Mouse (Mus musculus): ENCODE data around the gene Phf5a.

- TF ChIP-seq CTCF (IDR thresholded peaks at IDR 0.05; ENCODE audit: low read depth, low read length) (no peak), POLR2AphosphoS5 (IDR thresholded peaks at IDR 0.05; ENCODE audit: insufficient replicate concordance, low read depth, low read length) (no peak), GATA1 (IDR thresholded peaks at IDR 0.05; ENCODE audit: borderline replicate concordance, low read length) (no peak), TAL1 (conservative IDR thresholded peaks at IDR 0.05; ENCODE audit: low read depth, low read length) (no peak), GATA2 (IDR thresholded peaks at IDR 0.05; ENCODE audit: borderline replicate concordance, low read depth, low read length) (no peak)
These were observed 35.4 kb downstream of the Phf5a start for GRCm38 (mm10) chr15:81836124-81836821.
